Mouse (Mus musculus) embryonic facial prominence, embryonic 15.5 days (tissue): ENCODE results near the gene Pou3f4. TPM values are rescaled to one million over a fixed set of nuclear protein-coding genes. Genes with fewer than 3 reads are reported as not detected.

Experiments
- ATAC-seq: fragments of 200-750 bp; cut with Nextera tagmentation; 2 replicates; pipeline ENCODE4 v1.8.0; 2017; ENCODE audit warnings: low read depth, moderate TSS enrichment; ENCODE audit not compliant: insufficient number of reproducible peaks, low FRiP score, low TSS enrichment
- H3K27ac ChIP-seq: fragments of 300-500 bp; sonication (generic); replicated peaks from 2 replicates; pipeline ENCODE4 v1.5.1; 2015; ENCODE audit warnings: mild to moderate bottlenecking, inconsistent platforms
- H3K27me3 ChIP-seq: fragments of 300-500 bp; sonication (generic); 2 replicates; pipeline ENCODE4 v1.6.1; 2015; ENCODE audit warnings: inconsistent platforms
- H3K36me3 ChIP-seq: fragments of 300-500 bp; sonication (generic); 2 replicates; pipeline ENCODE4 v1.6.1; 2015; ENCODE audit warnings: mild to moderate bottlenecking, inconsistent platforms
- H3K4me1 ChIP-seq: fragments of 300-500 bp; sonication (generic); 2 replicates; pipeline ENCODE4 v1.6.1; 2015; ENCODE audit warnings: inconsistent platforms
- H3K4me2 ChIP-seq: fragments of 300-500 bp; sonication (generic); replicated peaks from 2 replicates; pipeline ENCODE4 v1.6.1; 2015; ENCODE audit warnings: mild to moderate bottlenecking, inconsistent platforms
- H3K4me3 ChIP-seq: fragments of 300-500 bp; sonication (generic); replicated peaks from 2 replicates; pipeline ENCODE4 v1.5.1; 2015; ENCODE audit warnings: mild to moderate bottlenecking, inconsistent platforms
- H3K9ac ChIP-seq: fragments of 300-500 bp; sonication (generic); 2 replicates; pipeline ENCODE4 v1.6.1; 2015; ENCODE audit warnings: inconsistent platforms
- H3K9me3 ChIP-seq: fragments of 300-500 bp; sonication (generic); replicated peaks from 2 replicates; pipeline ENCODE4 v1.6.1; 2016; ENCODE audit warnings: inconsistent platforms
- WGBS: fragments of 180-500 bp; shearing (Covaris S2); methylation state at CpG from one replicate; pipeline ENCODE4 v1.1.7; 2015; 5-methylcytosine and 5-hydroxymethylcytosine counted together
- polyA plus RNA-seq: library from polyadenylated mRNA; unstranded; fragments of >200 nt; fragmentation: Nextera tagmentation; extraction: Ambion mirVana; gene quantifications from 2 replicates; pipeline ENCODE4 v1.2.1, GENCODE M21; 2015

The Pou3f4 gene
- polyA plus RNA-seq, 1 experiment from 2014 or later = 8.5 TPM

DNA sequence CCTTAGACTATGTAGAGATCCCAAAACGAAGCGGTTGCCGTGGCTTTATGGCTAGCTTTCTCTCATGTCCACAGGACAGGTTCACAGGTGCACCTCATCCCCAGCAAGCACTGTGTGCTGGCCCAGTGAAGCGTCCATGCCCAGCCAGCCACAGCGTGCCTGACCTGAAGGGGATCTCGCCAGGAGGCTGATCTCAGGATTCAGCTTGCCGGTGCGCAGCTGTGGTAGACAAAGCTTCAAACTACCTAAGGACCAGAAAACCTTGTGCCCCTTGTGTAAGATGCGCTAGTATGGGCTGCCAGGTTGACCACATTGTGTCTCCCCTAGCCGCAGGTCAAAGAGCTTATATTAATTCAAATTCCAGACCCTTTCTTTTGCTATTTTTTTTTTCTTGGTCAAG lies 3.1 kb downstream of the Pou3f4 start:
- H3K27ac ChIP-seq = no peak overlapping the region
- H3K4me3 ChIP-seq = peak overlapping the region; percentile 47
- no peak overlapping the region for H3K9ac ChIP-seq
- peak overlapping the region; percentile 40 for H3K4me2 ChIP-seq
- H3K9me3 ChIP-seq = no peaks in the 10 kb centered on the region
- H3K27me3 ChIP-seq = peaks cover 24% of the 10 kb centered on the region
- WGBS = 20% methylated on average over 10 of the region's 10 CpGs
- ATAC-seq = no peak
- H3K4me1 ChIP-seq = no peaks in the 10 kb centered on the region
- H3K36me3 ChIP-seq = no peaks in the 10 kb centered on the region

DNA sequence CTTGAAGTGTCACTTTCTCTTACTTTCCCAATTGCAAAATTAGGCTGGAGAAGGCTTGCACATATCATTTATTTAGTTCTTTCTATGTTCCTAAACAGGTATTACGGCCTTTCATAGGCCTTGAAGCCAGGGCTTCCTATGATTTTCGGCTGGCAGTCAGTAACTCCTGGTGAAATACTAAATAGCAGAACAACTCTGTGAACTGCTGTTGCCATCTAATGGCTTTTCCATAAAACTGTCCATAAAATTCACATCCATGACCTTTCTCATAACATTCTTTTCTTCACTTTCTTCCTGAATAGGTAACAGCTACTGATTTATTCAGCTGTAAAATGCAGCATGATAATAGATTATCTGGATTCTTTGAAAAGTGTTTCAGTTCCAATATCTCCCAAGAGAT lies 23.4 kb downstream of the Pou3f4 start:
- H3K4me3 ChIP-seq = no peak overlapping the region
- H3K27ac ChIP-seq = no peak overlapping the region
- H3K9me3 ChIP-seq = no peaks in the 10 kb centered on the region
- H3K36me3 ChIP-seq = no peaks in the 10 kb centered on the region
- no peak for ATAC-seq
- no peaks in the 10 kb centered on the region for H3K4me1 ChIP-seq
- WGBS = 69% methylated on average over 2 of the region's 2 CpGs
- H3K4me2 ChIP-seq = no peak overlapping the region
- H3K9ac ChIP-seq = no peak overlapping the region
- no peaks in the 10 kb centered on the region for H3K27me3 ChIP-seq

DNA sequence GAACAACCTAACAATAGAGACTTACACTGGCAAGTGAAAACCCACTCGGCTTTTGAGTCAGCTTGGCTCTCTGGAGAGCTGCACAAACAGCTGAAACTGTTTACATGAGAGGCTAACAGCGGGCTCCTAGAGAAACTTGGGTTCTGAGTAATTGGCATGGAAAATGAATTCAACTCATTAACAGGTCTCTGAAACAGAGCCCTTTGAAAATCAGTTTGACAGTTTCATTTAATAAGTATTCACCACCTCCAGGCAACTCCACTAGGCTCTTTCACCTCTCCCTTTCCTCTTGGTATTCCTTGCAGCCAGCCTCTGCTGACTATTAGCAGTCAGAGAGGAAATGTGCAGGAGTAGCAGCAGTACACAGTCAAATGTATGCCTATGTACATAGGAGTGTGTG lies 37.2 kb downstream of the Pou3f4 start:
- WGBS = 32% methylated on average over 2 of the region's 2 CpGs
- Histone ChIP-seq H3K36me3 (no peaks in the 10 kb centered on the region), H3K9ac (no peak overlapping the region), H3K27ac (no peak overlapping the region), H3K4me2 (no peak overlapping the region), H3K4me1 (no peaks in the 10 kb centered on the region), H3K4me3 (no peak overlapping the region), H3K9me3 (no peaks in the 10 kb centered on the region), H3K27me3 (no peaks in the 10 kb centered on the region)
- ATAC-seq = no peak
